Mouse (Mus musculus): ENCODE data around the gene Iqschfp. TPM values are rescaled to one million over a fixed set of nuclear protein-coding genes. Genes with fewer than 3 reads are reported as not detected.

Iqschfp gene
- polyA plus RNA-seq, 1 experiment from 2014 or later: 4.7 TPM

DNA sequence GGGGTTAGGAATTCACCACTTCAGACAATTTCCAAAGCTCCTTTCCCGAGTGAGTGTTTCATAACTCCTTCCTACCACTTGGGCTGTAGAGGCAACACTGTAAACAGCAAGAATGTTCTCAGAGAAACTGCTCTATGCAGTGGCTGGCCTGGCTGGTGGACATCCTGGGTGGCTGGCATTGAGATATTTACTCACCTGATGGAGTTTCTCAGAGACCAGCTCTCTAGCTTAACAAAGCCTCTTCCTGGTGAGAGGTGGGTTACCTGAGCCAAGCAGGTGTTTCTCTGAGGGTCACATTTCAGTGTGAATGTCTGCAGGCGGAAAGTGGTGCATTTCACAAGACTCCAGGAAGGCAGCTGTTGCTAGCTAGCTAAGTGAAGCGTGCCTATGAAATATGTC lies 681.2 kb downstream of the Iqschfp start:
- peak overlapping the region; percentile 47 for H3K4me3 ChIP-seq (ENCODE audit: low read depth, low read length)
- 37% methylated on average over 3 of the region's 3 CpGs for WGBS
- H3K27me3 ChIP-seq (ENCODE audit: control insufficient read depth, insufficient read depth, low read length): no peaks in the 10 kb centered on the region
- H3K27ac ChIP-seq (ENCODE audit: low read depth, low read length): peak overlapping the region; percentile 95
- H3K36me3 ChIP-seq (ENCODE audit: control insufficient read depth, insufficient read depth, low read length): no peaks in the 10 kb centered on the region
- H3K4me2 ChIP-seq (ENCODE audit: low read depth, low read length): peak overlapping the region; percentile 64
- peaks cover 33% of the 10 kb centered on the region for H3K4me1 ChIP-seq (ENCODE audit: control insufficient read depth, insufficient read depth, low read length)
- ATAC-seq (ENCODE audit: low read depth): no peak
- H3K9ac ChIP-seq (replicated peaks; ENCODE audit: low read depth, low read length): peak overlapping the region; percentile 50
- H3K9me3 ChIP-seq (ENCODE audit: control insufficient read depth, low read length): no peaks in the 10 kb centered on the region

DNA sequence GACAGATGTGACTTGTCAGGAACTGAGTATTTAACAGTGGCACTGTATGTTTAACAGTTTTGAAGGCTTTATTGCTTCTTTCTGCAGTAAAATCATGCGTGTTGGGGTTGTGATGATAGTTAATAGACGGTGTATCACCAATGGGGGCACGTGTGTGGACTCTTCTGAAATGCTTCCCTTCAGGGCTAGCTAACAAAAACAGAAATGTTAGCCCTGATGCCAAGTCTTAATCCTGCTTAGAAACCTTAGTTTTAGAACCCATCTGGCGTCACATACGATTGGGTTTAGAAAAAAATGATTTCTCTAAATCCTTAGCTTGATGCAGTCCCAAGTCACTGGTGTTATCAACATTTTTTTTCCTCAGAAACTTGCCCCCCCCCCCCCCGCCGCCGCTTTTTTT lies 682.1 kb downstream of the Iqschfp start:
- Histone ChIP-seq H3K9me3 (ENCODE audit: control insufficient read depth, low read length) (no peaks in the 10 kb centered on the region), H3K9ac (replicated peaks; ENCODE audit: low read depth, low read length) (peak overlapping the region; percentile 50; the same call in 1 of the 2 replicates), H3K4me2 (ENCODE audit: low read depth, low read length) (peak overlapping the region; percentile 64), H3K27ac (ENCODE audit: low read depth, low read length) (peak overlapping the region; percentile 95; the same call in 1 of the 2 replicates), H3K36me3 (ENCODE audit: control insufficient read depth, insufficient read depth, low read length) (no peaks in the 10 kb centered on the region), H3K4me3 (ENCODE audit: low read depth, low read length) (peak overlapping the region; percentile 47), H3K4me1 (ENCODE audit: control insufficient read depth, insufficient read depth, low read length) (peaks cover 35% of the 10 kb centered on the region), H3K27me3 (ENCODE audit: control insufficient read depth, insufficient read depth, low read length) (no peaks in the 10 kb centered on the region)
- ATAC-seq (ENCODE audit: low read depth): no peak
- 32% methylated on average over 6 of the region's 8 CpGs for WGBS

DNA sequence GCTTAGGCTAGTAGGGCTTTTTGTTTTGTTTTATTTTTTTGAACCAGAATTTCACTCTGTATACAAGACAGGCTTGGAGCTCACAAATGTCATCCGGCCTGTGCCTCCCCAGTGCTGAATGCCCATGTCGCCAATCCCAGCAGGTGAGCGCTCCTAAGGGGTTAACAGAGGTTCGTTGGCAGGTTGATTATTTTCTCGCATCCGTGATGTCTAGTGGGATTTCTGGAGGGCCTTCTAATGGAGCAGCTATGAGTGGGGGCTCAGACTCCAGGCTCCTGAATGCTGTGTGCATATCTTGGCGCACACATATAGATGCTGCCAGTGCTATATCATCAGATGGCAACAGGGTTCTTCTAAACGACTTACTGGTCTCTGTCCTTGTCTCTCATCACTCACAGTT lies 682.5 kb downstream of the Iqschfp start:
- no peak for ATAC-seq (ENCODE audit: low read depth)
- no peaks in the 10 kb centered on the region for H3K27me3 ChIP-seq (ENCODE audit: control insufficient read depth, insufficient read depth, low read length)
- H3K27ac ChIP-seq (ENCODE audit: low read depth, low read length): no peak overlapping the region
- H3K36me3 ChIP-seq (ENCODE audit: control insufficient read depth, insufficient read depth, low read length): no peaks in the 10 kb centered on the region
- peak overlapping the region; percentile 41; the same call in 1 of the 2 replicates for H3K9ac ChIP-seq (replicated peaks; ENCODE audit: low read depth, low read length)
- peak overlapping the region; percentile 47 for H3K4me3 ChIP-seq (ENCODE audit: low read depth, low read length)
- H3K9me3 ChIP-seq (ENCODE audit: control insufficient read depth, low read length): no peaks in the 10 kb centered on the region
- 37% methylated on average over 8 of the region's 8 CpGs for WGBS
- H3K4me1 ChIP-seq (ENCODE audit: control insufficient read depth, insufficient read depth, low read length): peaks cover 35% of the 10 kb centered on the region
- H3K4me2 ChIP-seq (ENCODE audit: low read depth, low read length): peak overlapping the region; percentile 64

DNA sequence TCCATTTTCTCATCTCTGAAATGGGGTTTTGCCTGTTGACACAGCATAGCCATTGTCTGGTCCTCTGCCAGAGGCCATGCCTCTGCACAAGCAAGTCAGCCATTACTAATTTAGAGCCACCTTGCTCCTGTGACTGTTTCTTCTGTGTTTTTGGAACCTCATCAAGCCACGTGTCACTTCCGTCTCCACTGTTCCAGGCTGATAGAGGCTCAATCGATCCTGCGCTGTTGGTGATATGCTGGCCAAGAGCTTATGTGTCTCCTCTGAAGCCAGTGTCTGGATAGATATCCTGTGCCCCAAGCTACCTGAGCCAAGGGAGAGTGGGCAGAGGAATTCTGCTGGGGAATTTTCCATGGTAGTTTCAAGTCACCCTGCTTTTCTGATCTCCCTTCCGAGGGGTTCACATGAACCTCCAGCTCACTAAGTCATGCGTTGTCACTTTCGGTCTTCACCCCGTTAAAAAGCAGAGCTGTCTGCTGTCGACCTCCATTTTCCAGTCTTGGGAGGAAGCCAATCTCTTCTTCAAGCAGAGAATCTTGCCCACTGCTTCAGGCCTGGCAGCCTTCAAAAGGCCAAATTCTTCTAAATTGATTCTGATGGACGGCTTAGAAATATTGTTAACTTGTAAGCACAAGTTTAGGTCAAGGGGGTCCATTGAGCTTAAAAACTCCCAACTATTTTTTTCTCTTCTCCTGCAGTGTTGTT lies 683.8 kb downstream of the Iqschfp start:
- WGBS: 58% methylated on average over 10 of the region's 10 CpGs

DNA sequence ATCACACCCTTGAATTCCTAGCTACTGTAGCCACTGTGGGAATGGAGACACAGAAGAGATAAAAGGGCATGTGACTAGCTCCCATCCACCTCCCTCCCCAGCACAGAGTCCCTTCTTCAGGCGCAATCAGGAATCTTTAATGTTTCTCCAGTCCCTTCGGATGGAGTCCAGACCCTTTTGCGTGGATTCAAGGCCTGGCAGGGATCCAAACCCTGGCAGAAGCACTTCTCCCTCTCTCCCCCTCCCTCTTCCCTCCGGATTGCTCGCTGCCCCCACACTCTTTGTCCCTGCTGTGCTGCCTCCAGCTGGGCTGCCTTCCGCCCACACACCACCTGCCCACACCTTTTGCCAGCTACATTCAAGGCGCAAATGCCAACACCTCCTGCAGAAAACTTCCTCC lies 684.4 kb downstream of the Iqschfp start:
- H3K4me2 ChIP-seq (ENCODE audit: low read depth, low read length): peak overlapping the region; percentile 64; the same call in 1 of the 2 replicates
- H3K27ac ChIP-seq (ENCODE audit: low read depth, low read length): peak overlapping the region; percentile 73
- H3K4me1 ChIP-seq (ENCODE audit: control insufficient read depth, insufficient read depth, low read length): peaks cover 35% of the 10 kb centered on the region
- peak; percentile 19; the same call in 1 of the 2 replicates for ATAC-seq (ENCODE audit: low read depth)
- 10% methylated on average over 7 of the region's 7 CpGs for WGBS
- H3K9ac ChIP-seq (replicated peaks; ENCODE audit: low read depth, low read length): 0 out of 2 replicates have a peak overlapping the region, but pooled peaks have one; percentile 16
- no peaks in the 10 kb centered on the region for H3K36me3 ChIP-seq (ENCODE audit: control insufficient read depth, insufficient read depth, low read length)
- H3K9me3 ChIP-seq (ENCODE audit: control insufficient read depth, low read length): no peaks in the 10 kb centered on the region
- H3K4me3 ChIP-seq (ENCODE audit: low read depth, low read length): no peak overlapping the region
- no peaks in the 10 kb centered on the region for H3K27me3 ChIP-seq (ENCODE audit: control insufficient read depth, insufficient read depth, low read length)

More for the DNA sequence above, 683.8 kb downstream of the Iqschfp start:
- Histone ChIP-seq H3K27me3 (ENCODE audit: control insufficient read depth, insufficient read depth, low read length) (no peaks in the 10 kb centered on the region), H3K36me3 (ENCODE audit: control insufficient read depth, insufficient read depth, low read length) (no peaks in the 10 kb centered on the region), H3K27ac (ENCODE audit: low read depth, low read length) (peak overlapping the region; percentile 73), H3K4me1 (ENCODE audit: control insufficient read depth, insufficient read depth, low read length) (peaks cover 35% of the 10 kb centered on the region), H3K4me2 (ENCODE audit: low read depth, low read length) (peak overlapping the region; percentile 64), H3K9me3 (ENCODE audit: control insufficient read depth, low read length) (no peaks in the 10 kb centered on the region), H3K4me3 (ENCODE audit: low read depth, low read length) (no peak overlapping the region), H3K9ac (replicated peaks; ENCODE audit: low read depth, low read length) (0 out of 2 replicates have a peak overlapping the region, but pooled peaks have one; percentile 7)
- no peak for ATAC-seq (ENCODE audit: low read depth)

DNA sequence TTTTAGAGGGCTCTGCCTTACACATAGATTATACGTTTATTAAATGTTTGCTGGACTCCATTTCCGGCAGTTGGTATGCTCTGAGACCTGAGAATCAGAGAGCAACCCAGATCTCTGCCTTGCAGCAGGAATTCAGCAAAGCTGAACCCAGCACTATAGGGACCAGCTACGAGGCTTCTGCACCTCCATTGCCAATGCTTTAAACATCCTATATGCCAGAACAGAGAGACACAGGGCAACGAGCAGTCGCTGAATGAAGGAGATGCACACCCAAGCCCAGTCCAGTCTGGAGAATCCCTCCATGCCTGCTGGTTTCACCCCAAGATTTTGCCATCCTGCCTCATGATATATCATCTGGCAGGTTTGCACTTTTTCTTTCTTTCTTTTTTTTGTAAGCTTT lies 684.9 kb downstream of the Iqschfp start:
- Histone ChIP-seq H3K4me3 (ENCODE audit: low read depth, low read length) (no peak overlapping the region), H3K27ac (ENCODE audit: low read depth, low read length) (peak overlapping the region; percentile 73), H3K9ac (replicated peaks; ENCODE audit: low read depth, low read length) (no peak overlapping the region), H3K4me2 (ENCODE audit: low read depth, low read length) (peak overlapping the region; percentile 64; the same call in 1 of the 2 replicates), H3K9me3 (ENCODE audit: control insufficient read depth, low read length) (no peaks in the 10 kb centered on the region), H3K4me1 (ENCODE audit: control insufficient read depth, insufficient read depth, low read length) (peaks cover 40% of the 10 kb centered on the region), H3K36me3 (ENCODE audit: control insufficient read depth, insufficient read depth, low read length) (no peaks in the 10 kb centered on the region), H3K27me3 (ENCODE audit: control insufficient read depth, insufficient read depth, low read length) (no peaks in the 10 kb centered on the region)
- ATAC-seq (ENCODE audit: low read depth): no peak
- WGBS: 52% methylated on average over 5 of the region's 5 CpGs

DNA sequence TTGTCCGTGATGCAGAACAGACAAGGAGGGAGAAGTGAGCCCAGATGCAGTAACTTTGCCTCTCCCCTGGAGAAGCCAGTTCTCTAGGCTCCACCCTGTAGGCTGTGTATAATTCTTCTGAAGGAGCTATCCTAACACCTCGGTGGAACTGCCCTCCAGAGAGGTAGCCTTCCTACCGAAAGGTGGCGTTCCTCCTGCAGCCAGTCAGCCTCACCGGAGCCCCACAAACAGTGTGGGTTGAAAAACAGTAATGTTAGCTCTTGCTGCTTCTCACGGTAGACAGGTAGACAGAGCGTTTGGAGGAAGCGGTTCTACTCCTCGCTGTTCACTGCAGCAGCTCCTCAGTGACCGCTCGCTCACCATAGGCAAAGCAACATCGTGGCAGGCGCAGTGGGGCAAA lies 689.6 kb downstream of the Iqschfp start:
- WGBS: 62% methylated on average over 13 of the region's 13 CpGs
- H3K27ac ChIP-seq (ENCODE audit: low read depth, low read length): no peak overlapping the region
- H3K4me3 ChIP-seq (ENCODE audit: low read depth, low read length): no peak overlapping the region
- H3K9me3 ChIP-seq (ENCODE audit: control insufficient read depth, low read length): no peaks in the 10 kb centered on the region
- H3K9ac ChIP-seq (replicated peaks; ENCODE audit: low read depth, low read length): no peak overlapping the region
- H3K4me2 ChIP-seq (ENCODE audit: low read depth, low read length): no peak overlapping the region
- no peaks in the 10 kb centered on the region for H3K27me3 ChIP-seq (ENCODE audit: control insufficient read depth, insufficient read depth, low read length)
- peaks cover 40% of the 10 kb centered on the region for H3K4me1 ChIP-seq (ENCODE audit: control insufficient read depth, insufficient read depth, low read length)
- no peaks in the 10 kb centered on the region for H3K36me3 ChIP-seq (ENCODE audit: control insufficient read depth, insufficient read depth, low read length)
- no peak for ATAC-seq (ENCODE audit: low read depth)

DNA sequence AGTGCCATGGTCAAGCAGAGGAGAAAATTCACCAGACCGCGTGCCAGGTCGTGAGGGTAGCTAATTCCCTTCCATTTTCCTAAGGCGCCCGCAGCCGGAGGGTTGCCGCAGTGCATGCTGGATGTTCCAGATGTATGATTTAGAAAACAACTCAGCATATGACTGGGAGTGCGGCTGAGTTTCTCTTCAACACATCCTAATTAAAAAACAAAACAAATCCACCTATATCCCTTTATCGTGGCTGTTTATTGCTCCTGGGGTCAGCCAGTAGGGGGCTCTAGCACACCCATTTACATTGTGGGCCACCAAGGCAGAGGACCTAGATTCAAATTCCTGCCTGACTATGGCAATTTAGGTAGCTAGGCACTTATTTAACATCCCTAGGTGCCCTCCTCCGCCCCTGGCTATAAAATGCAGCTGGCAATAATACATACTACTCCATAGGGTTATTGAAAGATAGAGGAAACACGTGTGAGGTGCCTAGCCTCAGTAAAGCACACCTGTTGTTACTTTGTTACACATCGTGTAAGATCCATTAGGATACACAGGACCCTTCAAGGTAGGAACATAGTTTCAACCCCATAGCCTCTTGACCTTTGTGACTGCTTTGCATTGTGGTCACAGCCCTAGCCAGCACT lies 690.2 kb downstream of the Iqschfp start:
- no peaks in the 10 kb centered on the region for H3K27me3 ChIP-seq (ENCODE audit: control insufficient read depth, insufficient read depth, low read length)
- peaks cover 36% of the 10 kb centered on the region for H3K4me1 ChIP-seq (ENCODE audit: control insufficient read depth, insufficient read depth, low read length)
- H3K27ac ChIP-seq (ENCODE audit: low read depth, low read length): peak overlapping the region; percentile 36; the same call in 1 of the 2 replicates
- 67% methylated on average over 12 of the region's 12 CpGs for WGBS
- H3K4me2 ChIP-seq (ENCODE audit: low read depth, low read length): 0 out of 2 replicates have a peak overlapping the region, but pooled peaks have one; percentile 6
- H3K36me3 ChIP-seq (ENCODE audit: control insufficient read depth, insufficient read depth, low read length): no peaks in the 10 kb centered on the region
- ATAC-seq (ENCODE audit: low read depth): no peak
- no peaks in the 10 kb centered on the region for H3K9me3 ChIP-seq (ENCODE audit: control insufficient read depth, low read length)
- H3K9ac ChIP-seq (replicated peaks; ENCODE audit: low read depth, low read length): no peak overlapping the region
- no peak overlapping the region for H3K4me3 ChIP-seq (ENCODE audit: low read depth, low read length)

Measured in neural tube, embryonic 14.5 days (tissue).